Mouse (Mus musculus) gastrocnemius, postnatal 10 days (tissue): Measurements from ENCODE around the gene Ndufaf2. TPM values are rescaled to one million over a fixed set of nuclear protein-coding genes. Genes with fewer than 3 reads are reported as not detected.

ENCODE experiments used
- DNase-seq: peaks from one replicate; pipeline ENCODE4 v3.0.0; 2021; ENCODE audit warnings: mixed read lengths
- total RNA-seq, 2 experiments: library from RNA; stranded (reverse); gene quantifications; 2 replicates each; pipeline ENCODE4 v1.2.3; 2021

The Ndufaf2 gene
- total RNA-seq, 2 experiments from 2014 or later, result 13.3 to 14.2 TPM

- DNase-seq, result no peak
These were observed 119.0 kb downstream of the Ndufaf2 start for GRCm38 (mm10) chr13:108039375-108039774.

DNA sequence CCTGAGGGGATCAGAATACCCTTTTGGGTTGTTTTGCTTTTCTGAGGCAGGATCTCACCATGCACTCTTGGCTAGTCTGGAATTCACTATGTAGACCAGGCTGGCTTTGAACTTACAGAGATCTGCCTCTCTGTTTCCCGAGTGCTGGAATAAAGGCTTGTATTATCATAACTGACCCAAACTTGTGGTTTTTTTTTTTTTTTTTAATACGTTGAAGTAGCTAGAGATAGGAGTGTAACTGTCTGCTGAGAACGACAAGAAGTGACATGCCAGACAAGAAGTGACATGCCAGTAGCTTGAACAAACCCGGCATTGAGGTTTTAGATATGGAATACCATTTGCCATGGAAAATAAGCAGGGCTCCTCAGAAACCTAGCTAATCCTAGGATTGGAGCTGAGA lies 125.6 kb downstream of the Ndufaf2 start:
- no peak for DNase-seq

DNA sequence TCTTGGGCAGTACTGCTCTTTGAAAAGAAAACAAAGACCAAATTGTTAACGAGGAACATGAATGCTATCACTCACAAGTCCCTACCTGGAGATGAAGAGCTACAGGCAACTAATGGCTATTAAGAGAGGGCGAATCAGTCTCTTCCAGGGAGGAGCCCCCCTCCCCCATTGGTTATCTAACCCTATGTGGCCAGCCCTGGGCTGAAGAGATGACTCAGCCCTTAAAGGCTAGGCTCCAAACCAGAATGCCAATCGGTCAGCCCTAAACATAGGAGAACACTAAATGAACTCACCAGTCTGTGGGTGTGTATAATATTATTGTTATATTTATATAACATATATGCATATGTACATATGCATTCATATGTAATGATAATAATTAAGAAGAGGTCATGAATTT lies 132.6 kb downstream of the Ndufaf2 start:
- DNase-seq, result no peak

DNA sequence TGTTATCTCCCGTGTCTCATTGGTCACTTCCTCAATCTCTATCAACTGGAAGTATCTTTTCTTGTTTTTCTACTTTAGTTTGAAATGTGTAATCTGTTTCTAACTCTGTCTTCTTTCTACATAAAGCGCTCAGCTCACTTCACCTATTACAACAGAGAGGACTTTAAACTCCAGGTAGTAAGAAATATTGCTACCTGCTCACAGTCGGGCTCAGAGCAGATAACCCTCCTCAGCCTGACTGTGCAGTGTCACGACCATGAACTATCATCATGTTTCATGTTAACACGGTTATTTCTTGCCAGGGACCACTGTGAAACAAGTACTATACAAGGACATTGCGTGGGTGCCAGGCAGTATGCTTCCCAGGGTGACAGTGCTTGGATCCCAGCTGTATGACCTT lies 141.1 kb downstream of the Ndufaf2 start:
- no peak for DNase-seq

DNA sequence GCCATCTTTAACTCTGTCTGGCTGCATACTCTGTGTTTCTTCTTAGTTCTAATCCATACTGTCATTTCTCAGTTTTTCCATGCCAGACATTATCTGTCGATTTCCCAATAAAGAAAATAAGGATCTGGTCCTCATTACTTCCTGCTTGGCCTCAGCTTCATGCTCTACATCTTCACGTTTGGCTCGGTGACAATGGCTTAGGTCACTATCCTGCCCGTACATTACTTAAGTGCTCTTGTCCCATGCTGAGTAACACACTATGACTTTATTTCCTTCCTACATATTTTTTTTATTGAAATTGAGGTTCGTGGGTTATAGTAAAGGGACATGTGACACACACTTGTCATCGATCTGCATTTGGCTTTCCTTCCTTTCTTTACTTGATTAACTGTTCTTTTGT lies 143.3 kb downstream of the Ndufaf2 start:
- DNase-seq, result no peak

- DNase-seq, result no peak
These were observed 144.6 kb downstream of the Ndufaf2 start for GRCm38 (mm10) chr13:108013839-108014238.

DNA sequence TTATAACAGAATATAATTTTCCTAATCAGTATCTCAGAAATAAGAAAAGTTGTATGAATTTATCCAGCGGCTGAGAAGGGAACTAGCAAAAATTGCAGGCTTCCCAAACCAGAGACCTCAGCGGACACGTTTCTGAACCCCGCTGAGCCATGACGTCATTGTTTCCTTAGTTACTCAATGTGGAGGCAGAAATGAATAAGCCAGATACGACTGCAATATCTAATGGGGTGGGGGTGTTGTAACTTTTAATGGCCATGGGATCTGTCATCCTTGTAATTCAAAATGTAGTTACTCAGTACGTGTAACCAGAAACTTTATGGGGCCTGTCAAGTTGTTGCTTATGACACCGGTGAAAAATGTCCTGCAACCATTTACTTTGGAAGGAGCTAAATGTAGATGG lies 145.3 kb downstream of the Ndufaf2 start:
- DNase-seq, result no peak

DNA sequence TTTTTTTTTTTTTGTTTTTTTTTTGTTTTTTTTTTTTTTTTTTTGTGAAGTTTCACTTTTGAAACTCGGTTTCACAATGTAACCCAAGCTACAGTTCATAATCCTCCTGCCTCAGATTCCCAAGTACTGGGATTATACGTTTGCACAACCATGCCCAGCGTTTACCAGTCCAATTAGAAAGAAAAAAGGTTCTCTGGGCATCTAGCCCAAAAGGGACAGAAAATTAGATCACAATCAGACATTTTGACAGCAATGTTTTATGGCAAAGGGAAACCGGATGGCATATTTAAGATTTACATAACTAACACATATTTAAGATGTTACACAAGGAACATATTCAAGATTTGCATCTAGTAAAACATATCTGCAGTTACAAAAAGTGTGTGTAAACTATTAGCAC lies 150.6 kb downstream of the Ndufaf2 start:
- no peak for DNase-seq

- DNase-seq, result no peak
These were observed 162.1 kb downstream of the Ndufaf2 start for GRCm38 (mm10) chr13:107996301-107996700.

- DNase-seq, result no peak
These were observed 163.2 kb downstream of the Ndufaf2 start for GRCm38 (mm10) chr13:107995211-107995610.

DNA sequence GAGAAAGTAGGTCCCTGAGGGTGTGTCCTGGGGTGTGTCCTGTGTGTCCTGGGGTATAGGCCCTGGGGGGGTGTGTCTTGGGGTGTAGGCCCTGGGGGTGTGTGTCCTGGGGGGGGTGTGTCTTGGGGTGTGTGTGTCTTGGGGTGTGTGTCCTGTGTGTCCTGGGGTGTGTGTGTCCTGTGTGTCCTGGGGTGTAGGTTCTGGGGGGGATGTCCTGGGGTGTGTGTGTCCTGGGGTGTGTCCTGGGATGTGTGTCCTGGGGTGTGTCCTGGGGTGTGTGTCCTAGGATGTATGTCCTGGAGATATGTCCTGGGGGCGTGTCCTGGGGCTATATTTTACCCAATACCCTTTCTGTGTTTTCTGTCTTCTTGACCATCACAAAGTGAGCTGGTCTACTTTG lies 165.8 kb downstream of the Ndufaf2 start:
- DNase-seq, result no peak

- no peak for DNase-seq
These were observed 173.8 kb downstream of the Ndufaf2 start for GRCm38 (mm10) chr13:107984641-107985040.

DNA sequence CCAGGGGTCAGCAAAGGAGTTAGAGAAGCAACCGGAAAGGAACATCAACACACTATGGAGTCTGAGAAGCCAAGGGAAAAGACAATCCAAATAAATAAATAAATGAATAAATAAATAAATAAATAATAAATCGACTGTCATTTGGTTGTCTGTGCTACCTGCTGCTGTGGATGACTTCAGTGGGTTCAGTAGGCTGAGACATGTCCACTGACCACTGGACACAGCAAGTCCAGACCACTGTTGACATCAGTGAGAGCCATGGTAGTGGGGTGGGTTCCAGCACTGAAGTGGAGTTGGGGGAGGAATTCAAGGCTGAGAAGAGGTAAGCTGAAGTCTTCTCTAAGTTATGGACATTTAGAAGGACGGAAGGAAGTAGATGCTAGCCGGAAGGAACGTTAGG lies 174.2 kb downstream of the Ndufaf2 start:
- no peak for DNase-seq

DNA sequence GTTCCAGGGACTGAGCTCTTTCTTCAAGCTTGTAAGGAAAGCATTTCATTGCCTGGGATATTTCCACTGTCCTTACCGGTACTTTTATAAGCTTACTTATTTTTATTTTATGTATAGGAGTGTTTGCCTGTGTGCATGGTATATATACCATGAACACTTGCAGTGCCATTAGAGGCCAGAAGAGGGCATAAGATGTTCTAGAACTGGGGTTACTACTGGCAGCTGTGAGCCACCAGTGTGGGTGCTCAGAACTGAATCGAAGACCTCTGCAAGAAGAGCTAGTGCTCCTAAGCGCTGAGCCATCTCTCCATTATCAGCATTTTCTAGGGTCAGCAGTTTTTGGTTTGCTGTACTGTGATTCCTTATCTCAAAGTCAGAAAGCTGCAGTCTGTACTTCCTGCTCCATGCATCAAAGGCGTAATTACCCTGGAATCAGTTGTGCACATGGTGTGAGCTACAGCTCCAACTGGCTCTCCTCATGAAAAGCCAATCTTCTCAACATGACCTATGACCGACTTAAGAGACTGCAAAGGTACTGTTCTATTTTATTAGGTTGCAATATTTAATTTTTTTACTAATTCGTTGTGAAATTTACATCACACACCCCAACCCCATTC lies 175.1 kb downstream of the Ndufaf2 start:
- DNase-seq, result no peak

DNA sequence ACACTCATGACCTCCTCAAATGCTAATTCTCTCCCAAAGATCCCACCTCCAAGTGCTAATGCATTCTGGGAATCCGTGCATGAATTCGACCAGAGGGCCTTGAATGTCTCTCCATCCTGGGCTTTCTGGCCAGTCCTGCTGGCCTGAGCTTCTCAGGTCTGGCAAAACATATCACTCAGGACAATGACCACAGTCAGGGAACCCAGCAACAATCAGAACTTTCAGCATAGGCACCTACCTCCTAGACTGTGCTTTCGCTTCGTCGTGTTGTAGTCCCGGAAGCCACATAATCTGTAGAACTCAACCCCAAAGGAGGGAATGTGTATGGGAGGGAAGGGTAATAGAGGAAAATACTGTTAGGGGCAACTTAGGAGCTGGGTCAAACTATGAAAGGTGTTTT lies 179.0 kb downstream of the Ndufaf2 start:
- no peak for DNase-seq

DNA sequence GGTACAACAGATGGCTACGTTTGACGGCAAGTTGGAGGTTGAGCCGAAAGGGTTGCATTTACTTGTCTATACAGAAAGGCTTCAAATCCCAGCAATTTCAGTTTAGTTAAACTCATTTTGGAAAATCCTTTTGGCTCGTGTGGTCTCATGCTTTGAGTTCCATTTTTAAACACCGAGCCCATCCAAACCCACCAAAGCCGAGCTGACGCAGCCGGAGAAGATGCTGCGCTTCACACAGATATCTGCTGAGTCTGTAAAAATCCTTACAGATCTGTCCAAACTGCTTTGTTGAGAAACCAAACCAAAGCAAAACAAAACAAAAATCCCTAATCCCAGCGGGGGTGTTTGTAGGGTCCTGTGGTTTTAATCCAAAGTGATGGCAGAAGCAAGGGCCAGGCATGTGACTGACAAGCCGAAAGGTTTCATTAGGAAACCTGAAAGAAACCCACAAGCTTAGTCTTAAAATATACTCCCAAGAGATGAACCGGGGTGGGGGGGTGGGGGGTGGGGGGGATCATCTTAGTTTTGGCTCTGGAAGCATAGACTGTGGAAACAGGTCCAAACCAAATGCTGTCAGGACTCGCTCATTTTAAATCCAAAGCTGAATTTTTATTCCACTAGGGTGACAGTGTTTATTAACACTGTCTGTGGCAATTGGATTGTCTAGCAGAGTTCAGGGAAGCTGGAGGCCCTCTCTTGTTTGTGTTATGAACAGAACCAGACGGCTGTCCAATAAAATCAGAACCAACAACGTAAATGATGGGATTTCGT lies 181.4 kb downstream of the Ndufaf2 start:
- no peak for DNase-seq

- no peak for DNase-seq
These were observed 186.0 kb downstream of the Ndufaf2 start for GRCm38 (mm10) chr13:107972451-107972850.

- no peak for DNase-seq
These were observed 186.6 kb downstream of the Ndufaf2 start for GRCm38 (mm10) chr13:107971868-107972267.

GRCm38 (mm10) chr13:107970422-107971142 lies 187.8 kb downstream of the Ndufaf2 start:
- no peak for DNase-seq

DNA sequence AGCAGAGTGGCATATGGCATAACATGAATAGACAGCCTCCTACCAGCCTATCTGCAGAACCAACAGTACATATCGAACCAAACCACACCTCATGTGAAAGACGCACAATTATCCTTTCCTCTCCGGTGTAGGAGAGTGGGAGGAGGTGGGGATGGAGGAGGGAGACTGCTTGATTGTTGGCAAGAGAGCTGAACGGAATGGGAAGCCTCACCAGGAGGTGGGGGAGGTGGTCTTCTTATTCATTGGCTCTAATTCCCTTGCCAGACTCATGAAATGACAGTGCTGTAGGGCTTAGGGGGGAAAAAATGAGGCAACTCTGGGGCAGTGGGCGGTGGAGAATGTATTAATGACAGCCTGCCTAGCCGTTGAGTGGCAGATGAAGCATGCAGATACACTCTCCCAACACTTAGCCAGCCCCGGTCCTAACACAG lies 188.4 kb downstream of the Ndufaf2 start:
- no peak for DNase-seq

DNA sequence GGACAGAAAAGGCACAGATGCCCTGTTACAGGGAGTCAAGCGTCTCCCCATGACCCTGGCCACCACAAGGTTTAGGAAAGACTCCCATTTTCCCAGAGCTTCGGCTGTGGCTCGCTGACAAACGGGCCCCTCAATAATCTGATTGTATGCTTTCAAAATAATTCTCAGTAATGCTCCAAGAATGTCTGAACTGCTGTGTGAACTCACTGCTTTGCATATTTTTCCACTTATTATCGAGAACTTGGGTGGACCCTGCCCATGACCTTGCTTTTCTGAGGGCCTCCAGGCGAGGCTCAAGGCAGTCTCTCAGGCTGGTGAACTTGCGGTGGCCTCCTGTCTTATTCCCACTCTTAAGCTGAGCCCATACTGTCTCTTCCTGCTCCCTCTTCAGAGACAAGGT lies 193.8 kb downstream of the Ndufaf2 start:
- DNase-seq, result no peak

GRCm38 (mm10) chr13:107963471-107963870 lies 195.0 kb downstream of the Ndufaf2 start:
- DNase-seq, result no peak

DNA sequence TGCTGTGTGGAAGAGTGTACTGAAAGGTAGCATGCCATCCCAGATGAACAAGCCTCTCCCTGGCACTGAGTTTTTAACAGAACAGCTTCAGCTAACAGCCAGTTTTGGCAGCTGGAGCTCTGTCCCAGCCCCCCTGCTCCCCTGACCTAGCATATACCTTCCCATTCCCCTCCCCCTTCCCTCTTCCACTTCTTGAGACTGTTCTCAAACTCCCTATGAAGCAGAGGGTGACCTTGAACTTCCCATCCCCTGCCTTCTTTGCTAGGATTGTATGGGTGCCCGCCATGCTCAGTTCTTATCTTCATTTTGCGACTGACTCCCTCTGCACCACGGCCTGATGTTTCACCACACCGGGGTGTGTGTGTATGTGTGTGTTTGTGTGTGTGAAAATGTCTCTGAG lies 195.7 kb downstream of the Ndufaf2 start:
- no peak for DNase-seq
